Mouse (Mus musculus) neural tube, embryonic 11.5 days (tissue): ENCODE results near the gene Mill1. TPM values are rescaled to one million over a fixed set of nuclear protein-coding genes. Genes with fewer than 3 reads are reported as not detected.

Experiments
- polyA plus RNA-seq: library from polyadenylated mRNA; unstranded; fragments of >200 nt; fragmentation: Nextera tagmentation; extraction: Ambion mirVana; gene quantifications from 2 replicates; pipeline ENCODE4 v1.2.1, GENCODE M21; 2014

The Mill1 gene
- polyA plus RNA-seq, 1 experiment from 2014 or later, result not detected

Other genes with a start within 250 kb of the Mill1 start
- gene Ceacam13, start 235.5 kb upstream of the Mill1 start, polyA plus RNA-seq, result not detected in 2 replicates
- gene Ceacam12, start 179.4 kb upstream of the Mill1 start, polyA plus RNA-seq, result not detected in 2 replicates
- not detected in 2 replicates for gene Igfl3, start 68.9 kb upstream of the Mill1 start, polyA plus RNA-seq
- gene Psg18, start 109.7 kb downstream of the Mill1 start, polyA plus RNA-seq, result not detected in 2 replicates
- gene Psg28, start 186.7 kb downstream of the Mill1 start, polyA plus RNA-seq, result not detected in 2 replicates
- not detected in 2 replicates for gene Psg26, start 238.8 kb downstream of the Mill1 start, polyA plus RNA-seq